Comparison of ENCODE assay signal across 11 mouse cellular contexts in the genomic region with DNA sequence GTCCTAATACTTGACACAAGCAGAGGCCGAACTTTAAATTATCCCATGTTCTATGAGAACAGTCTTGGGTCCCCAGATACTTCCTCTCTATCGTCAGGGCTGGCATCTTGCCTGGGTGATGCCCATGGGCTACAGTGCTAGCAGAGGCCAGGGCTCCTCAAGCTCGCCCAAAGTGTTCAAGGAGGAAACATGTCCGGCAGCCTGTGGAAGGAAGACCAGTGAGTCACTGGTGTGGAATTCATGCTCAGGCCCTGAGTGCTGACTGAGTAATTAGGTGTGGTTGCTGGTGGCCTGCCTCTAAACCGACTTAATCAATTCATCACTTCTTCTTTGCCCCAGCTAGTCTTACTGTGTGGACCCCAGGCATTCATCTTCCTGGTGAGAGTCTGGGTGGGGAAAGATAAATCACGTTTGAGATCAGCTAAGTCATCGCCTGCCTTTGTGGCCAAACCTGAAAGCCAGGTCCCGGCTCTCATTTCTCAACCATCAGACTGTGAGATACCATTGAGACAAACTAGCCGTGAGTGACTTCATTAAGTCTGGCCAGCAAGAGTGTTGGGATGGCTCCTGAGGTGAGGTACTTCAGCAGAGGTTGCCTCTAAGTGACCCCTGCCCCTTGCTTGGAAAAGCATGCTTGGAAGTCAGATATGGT. TPM values are rescaled to one million over a fixed set of nuclear protein-coding genes. Genes with fewer than 3 reads are reported as not detected.
A peak's percentile ranks its signal among the peaks of the same experiment; 100 is the strongest.
DNase-seq lines count a peak whose midpoint lies in the region; ATAC-seq and TF ChIP-seq lines count a peak whose summit lies in the region.
"Had no signal": no experiment of that assay in that cellular context is flagged by ENCODE, and none has a peak within 500 bp of the region (broad histone marks: within the 10 kb centered on the region; RNA-seq: fewer than 3 reads in every experiment).

No protein-coding gene starts in this region.

- H3K4me2 ChIP-seq in heart, postnatal 0 days (ENCODE audit: low read depth, low read length): no peak overlapping the region
- H3K4me2 ChIP-seq in limb, embryonic 15.5 days: no peak overlapping the region
- no peak overlapping the region for H3K4me2 ChIP-seq in forebrain, embryonic 15.5 days (replicated peaks)

- peak overlapping the region; percentile 64 for H3K27ac ChIP-seq in brown adipose tissue, adult 24 weeks (replicated peaks; ENCODE audit: low read depth, low read length)
- H3K27ac ChIP-seq in heart, postnatal 0 days (ENCODE audit: low read depth): peak overlapping the region; percentile 13; the same call in 1 of the 2 replicates
- peak overlapping the region; percentile 24; the same call in 1 of the 2 replicates for H3K27ac ChIP-seq in limb, embryonic 15.5 days
- no peak overlapping the region for H3K27ac ChIP-seq in forebrain, embryonic 15.5 days (replicated peaks)

- H3K9me3 ChIP-seq in heart, postnatal 0 days (replicated peaks; ENCODE audit: control insufficient read depth, low read length): no peaks in the 10 kb centered on the region
- H3K9me3 ChIP-seq in limb, embryonic 15.5 days: no peaks in the 10 kb centered on the region
- no peaks in the 10 kb centered on the region for H3K9me3 ChIP-seq in forebrain, embryonic 15.5 days
- H3K9me3 ChIP-seq: megakaryocyte, embryonic 14.5 days had no signal

- H3K4me1 ChIP-seq in brown adipose tissue, adult 24 weeks (ENCODE audit: control insufficient read depth, insufficient read depth, insufficient read length, low read length): peaks cover 12% of the 10 kb centered on the region
- H3K4me1 ChIP-seq in heart, postnatal 0 days (ENCODE audit: control insufficient read depth, insufficient read depth): peaks cover 24% of the 10 kb centered on the region; the same call in 1 of the 2 replicates
- peaks cover 24% of the 10 kb centered on the region for H3K4me1 ChIP-seq in limb, embryonic 15.5 days
- H3K4me1 ChIP-seq in forebrain, embryonic 15.5 days: peaks cover 48% of the 10 kb centered on the region
- H3K4me1 ChIP-seq: megakaryocyte, embryonic 14.5 days had no signal

- H3K4me3 ChIP-seq in brown adipose tissue, adult 24 weeks (ENCODE audit: insufficient read depth, low read depth, low read length): no peak overlapping the region
- no peak overlapping the region for H3K4me3 ChIP-seq in heart, postnatal 0 days (ENCODE audit: low read depth, low read length)
- H3K4me3 ChIP-seq in limb, embryonic 15.5 days: no peak overlapping the region
- H3K4me3 ChIP-seq in forebrain, embryonic 15.5 days: no peak overlapping the region
- H3K4me3 ChIP-seq: megakaryocyte, embryonic 14.5 days had no signal

- H3K27me3 ChIP-seq in heart, postnatal 0 days (ENCODE audit: control insufficient read depth, insufficient read depth, low read length): no peaks in the 10 kb centered on the region
- H3K27me3 ChIP-seq in limb, embryonic 15.5 days: no peaks in the 10 kb centered on the region
- no peaks in the 10 kb centered on the region for H3K27me3 ChIP-seq in forebrain, embryonic 15.5 days

- peak; percentile 47; the same call in 1 of the 2 replicates for ATAC-seq in heart, postnatal 0 days (ENCODE audit: insufficient read depth, low read depth)
- no peak for ATAC-seq in limb, embryonic 15.5 days (ENCODE audit: insufficient number of reproducible peaks, low FRiP score, low TSS enrichment, low read depth)
- no peak for ATAC-seq in forebrain, embryonic 15.5 days (replicated peaks)
- no peak for ATAC-seq in monocyte, adult 5-6 weeks (replicated peaks; ENCODE audit: insufficient number of reproducible peaks, low FRiP score, low TSS enrichment, poor library complexity, severe bottlenecking)

- WGBS in heart, postnatal 0 days: 42% methylated on average over 9 of the region's 9 CpGs
- 42% methylated on average over 9 of the region's 9 CpGs for WGBS in limb, embryonic 15.5 days
- 66% methylated on average over 9 of the region's 9 CpGs for WGBS in forebrain, embryonic 15.5 days

- no peak for TF ChIP-seq CTCF in heart, postnatal 0 days (IDR thresholded peaks at IDR 0.05; ENCODE audit: low read depth)

- no peak overlapping the region for H3K9ac ChIP-seq in heart, postnatal 0 days (replicated peaks; ENCODE audit: low read depth, low read length)
- H3K9ac ChIP-seq in limb, embryonic 15.5 days: no peak overlapping the region
- no peak overlapping the region for H3K9ac ChIP-seq in forebrain, embryonic 15.5 days (replicated peaks)

- no peak for TF ChIP-seq EP300 in heart, postnatal 0 days (IDR thresholded peaks at IDR 0.05; ENCODE audit: low read depth)

- peak; percentile 99 for DNase-seq in 3T3-L1 (ENCODE audit: low read depth, low spot score)
- no peak for DNase-seq in heart, postnatal 0 days (ENCODE audit: low spot score)
- no peak for DNase-seq in ovary, adult 18-20 months (ENCODE audit: low spot score)
- no peak for DNase-seq in ovary, postnatal 10 days (ENCODE audit: low spot score)
- DNase-seq: cerebellum, adult 18-20 months had no signal

- H3K36me3 ChIP-seq in heart, postnatal 0 days (replicated peaks; ENCODE audit: control insufficient read depth, insufficient read depth, low read length): no peaks in the 10 kb centered on the region
- no peaks in the 10 kb centered on the region for H3K36me3 ChIP-seq in limb, embryonic 15.5 days
- H3K36me3 ChIP-seq in forebrain, embryonic 15.5 days: no peaks in the 10 kb centered on the region
- H3K36me3 ChIP-seq: G1E had no signal

RNA-seq across cellular contexts. Expression of a gene that starts 21.9 kb away (rescaled TPM):
- polyA plus RNA-seq in brown adipose tissue, adult 24 weeks (2012; ENCODE audit: insufficient read depth, insufficient read length, missing spikeins): 74.7 and 97.7 TPM in 2 replicates
- total RNA-seq in heart, postnatal 0 days (2014; rRNA removed; ENCODE audit: low replicate concordance): 13.5 and 21.3 TPM in 2 replicates
- polyA plus RNA-seq in heart, postnatal 0 days (2015; fragmentation: Nextera tagmentation; extraction: Ambion mirVana): 22.5 and 25.5 TPM in 2 replicates
- 34.6 and 38.1 TPM in 2 replicates for polyA plus RNA-seq in limb, embryonic 15.5 days (2015; fragmentation: Nextera tagmentation; extraction: Ambion mirVana)
- 23.7 and 23.8 TPM in 2 replicates for polyA plus RNA-seq in forebrain, embryonic 15.5 days (2015; fragmentation: Nextera tagmentation; extraction: Ambion mirVana)
- total RNA-seq in monocyte, adult 5-6 weeks (2017): 8.7 TPM in 1 of 3 replicates, not detected in the others
- polyA plus RNA-seq: G1E had no signal
